Mouse (Mus musculus) activated CD4-positive, CD25-positive, alpha-beta regulatory T cell, adult 4 months (primary cell): Measurements from ENCODE around the gene Cfap97d2. TPM values are rescaled to one million over a fixed set of nuclear protein-coding genes. Genes with fewer than 3 reads are reported as not detected.
A peak's percentile ranks its signal among the peaks of the same experiment; 100 is the strongest.

ENCODE experiments used
- ATAC-seq: one replicate; pipeline ENCODE4 v1.8.0; 2017
- polyA plus RNA-seq, 2 experiments: library from polyadenylated mRNA; unstranded; fragments of 100-300 nt; shearing (Covaris generic); gene quantifications; one replicate each; pipeline ENCODE4 v1.2.1; 2017

The Cfap97d2 gene
- polyA plus RNA-seq: not detected

- peak; percentile 72 for ATAC-seq
Measured at GRCm38 (mm10) chr8:13705668-13706067, at the start of gene Cfap97d2. Gene Cfap97d2 (plus strand): TSS chr8:13705889.

- no peak for ATAC-seq
Measured at GRCm38 (mm10) chr8:13657479-13657878, 48.2 kb upstream of the Cfap97d2 start.

- ATAC-seq: peak; percentile 83
Measured at GRCm38 (mm10) chr8:13660323-13660722, 45.4 kb upstream of the Cfap97d2 start.

- ATAC-seq: no peak
Measured at GRCm38 (mm10) chr8:13664711-13665210, 40.9 kb upstream of the Cfap97d2 start.

- no peak for ATAC-seq
Measured at GRCm38 (mm10) chr8:13665538-13665937, 40.2 kb upstream of the Cfap97d2 start.

- ATAC-seq: no peak
Measured at GRCm38 (mm10) chr8:13665944-13666343, 39.7 kb upstream of the Cfap97d2 start.

- ATAC-seq: no peak
Measured at GRCm38 (mm10) chr8:13667917-13668316, 37.8 kb upstream of the Cfap97d2 start.

- no peak for ATAC-seq
Measured at GRCm38 (mm10) chr8:13668367-13668766, 37.3 kb upstream of the Cfap97d2 start.

GRCm38 (mm10) chr8:13670011-13670471 lies 35.6 kb upstream of the Cfap97d2 start:
- no peak for ATAC-seq

GRCm38 (mm10) chr8:13671246-13672003 lies 34.3 kb upstream of the Cfap97d2 start:
- peak; percentile 12 for ATAC-seq

GRCm38 (mm10) chr8:13673215-13673614 lies 32.5 kb upstream of the Cfap97d2 start:
- no peak for ATAC-seq

GRCm38 (mm10) chr8:13674294-13675010 lies 31.2 kb upstream of the Cfap97d2 start:
- ATAC-seq: peak; percentile 16

GRCm38 (mm10) chr8:13675121-13675520 lies 30.6 kb upstream of the Cfap97d2 start:
- ATAC-seq: peak; percentile 11

GRCm38 (mm10) chr8:13675524-13675923 lies 30.2 kb upstream of the Cfap97d2 start:
- ATAC-seq: no peak

- peak; percentile 29 for ATAC-seq
Measured at GRCm38 (mm10) chr8:13676302-13676700, 29.4 kb upstream of the Cfap97d2 start.

GRCm38 (mm10) chr8:13676701-13677412 lies 28.8 kb upstream of the Cfap97d2 start:
- peak; percentile 11 for ATAC-seq

GRCm38 (mm10) chr8:13677413-13677883 lies 28.2 kb upstream of the Cfap97d2 start, which contains the start of gene Rasa3:
Gene Rasa3 (minus strand): TSS chr8:13677603.
- ATAC-seq: peak; percentile 77

- no peak for ATAC-seq
Measured at GRCm38 (mm10) chr8:13678182-13678581, 27.5 kb upstream of the Cfap97d2 start.

GRCm38 (mm10) chr8:13684131-13684530 lies 21.6 kb upstream of the Cfap97d2 start:
- ATAC-seq: no peak

- ATAC-seq: peak; percentile 3
Measured at GRCm38 (mm10) chr8:13685674-13686314, 19.9 kb upstream of the Cfap97d2 start.

GRCm38 (mm10) chr8:13686426-13686825 lies 19.3 kb upstream of the Cfap97d2 start:
- peak; percentile 96 for ATAC-seq

- ATAC-seq: no peak
Measured at GRCm38 (mm10) chr8:13687101-13687717, 18.5 kb upstream of the Cfap97d2 start.
